Mouse (Mus musculus): Measurements from ENCODE around the gene Zfp36. TPM values are rescaled to one million over a fixed set of nuclear protein-coding genes. Genes with fewer than 3 reads are reported as not detected.

The Zfp36 gene
- total and polyA plus RNA-seq, 2 experiments from 2014 or later: 13.6 to 19.2 TPM

DNA sequence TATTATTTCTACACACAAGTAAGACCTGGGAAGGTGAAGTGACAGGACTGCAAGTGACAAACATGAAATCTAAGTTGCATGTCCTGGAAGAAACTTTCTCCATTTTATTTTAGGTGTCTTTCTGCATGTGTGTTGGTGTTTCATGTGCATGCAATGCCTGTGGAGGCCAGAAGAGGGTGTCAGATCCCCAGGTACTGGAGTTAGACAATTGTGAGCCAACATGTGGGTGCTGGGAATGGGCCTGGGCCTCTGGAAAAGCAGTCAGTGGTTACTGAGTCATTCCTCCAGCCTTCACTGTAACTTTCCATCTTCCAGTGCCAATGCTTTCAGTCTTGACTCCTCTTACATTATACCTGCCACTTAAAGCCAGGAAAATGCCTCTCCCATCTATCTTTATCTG lies 37.3 kb upstream of the Zfp36 start:
- no peak for TF ChIP-seq EP300 (IDR thresholded peaks at IDR 0.05; ENCODE audit: low read depth)
- no peak for TF ChIP-seq CTCF (IDR thresholded peaks at IDR 0.05; ENCODE audit: low read depth)
- Histone ChIP-seq H3K4me1 (ENCODE audit: control insufficient read depth, insufficient read depth) (peaks cover 12% of the 10 kb centered on the region; the same call in 1 of the 2 replicates), H3K27me3 (ENCODE audit: control insufficient read depth, insufficient read depth, low read length) (no peaks in the 10 kb centered on the region), H3K27ac (ENCODE audit: low read depth) (peak overlapping the region; percentile 53; the same call in 1 of the 2 replicates), H3K4me3 (ENCODE audit: low read depth, low read length) (no peak overlapping the region), H3K36me3 (replicated peaks; ENCODE audit: control insufficient read depth, insufficient read depth, low read length) (peaks cover 68% of the 10 kb centered on the region), H3K9me3 (replicated peaks; ENCODE audit: control insufficient read depth, low read length) (no peaks in the 10 kb centered on the region), H3K9ac (replicated peaks; ENCODE audit: low read depth, low read length) (no peak overlapping the region), H3K4me2 (ENCODE audit: low read depth, low read length) (no peak overlapping the region)
- no peak for ATAC-seq (ENCODE audit: insufficient read depth, low read depth)
- no peak for DNase-seq (ENCODE audit: low spot score)

GRCm38 (mm10) chr7:28412826-28413225 lies 32.8 kb upstream of the Zfp36 start:
- DNase-seq (ENCODE audit: low spot score): no peak
- no peak for ATAC-seq (ENCODE audit: insufficient read depth, low read depth)
- Histone ChIP-seq H3K4me3 (ENCODE audit: low read depth, low read length) (no peak overlapping the region), H3K27me3 (ENCODE audit: control insufficient read depth, insufficient read depth, low read length) (no peaks in the 10 kb centered on the region), H3K27ac (ENCODE audit: low read depth) (no peak overlapping the region), H3K9me3 (replicated peaks; ENCODE audit: control insufficient read depth, low read length) (no peaks in the 10 kb centered on the region), H3K9ac (replicated peaks; ENCODE audit: low read depth, low read length) (no peak overlapping the region), H3K36me3 (replicated peaks; ENCODE audit: control insufficient read depth, insufficient read depth, low read length) (peaks cover 55% of the 10 kb centered on the region), H3K4me2 (ENCODE audit: low read depth, low read length) (no peak overlapping the region), H3K4me1 (ENCODE audit: control insufficient read depth, insufficient read depth) (peaks cover 19% of the 10 kb centered on the region; the same call in 1 of the 2 replicates)
- TF ChIP-seq CTCF (IDR thresholded peaks at IDR 0.05; ENCODE audit: low read depth): no peak
- no peak for TF ChIP-seq EP300 (IDR thresholded peaks at IDR 0.05; ENCODE audit: low read depth)
- 53% methylated on average over 4 of the region's 4 CpGs for WGBS

- H3K4me2 ChIP-seq (ENCODE audit: low read depth, low read length): no peak overlapping the region
- no peaks in the 10 kb centered on the region for H3K27me3 ChIP-seq (ENCODE audit: control insufficient read depth, insufficient read depth, low read length)
- no peak overlapping the region for H3K4me3 ChIP-seq (ENCODE audit: low read depth, low read length)
- DNase-seq (ENCODE audit: low spot score) (peak; percentile 44), ATAC-seq (ENCODE audit: insufficient read depth, low read depth) (peak; percentile 59)
- H3K9ac ChIP-seq (replicated peaks; ENCODE audit: low read depth, low read length): no peak overlapping the region
- peaks cover 19% of the 10 kb centered on the region; the same call in 1 of the 2 replicates for H3K4me1 ChIP-seq (ENCODE audit: control insufficient read depth, insufficient read depth)
- no peaks in the 10 kb centered on the region for H3K9me3 ChIP-seq (replicated peaks; ENCODE audit: control insufficient read depth, low read length)
- peak overlapping the region; percentile 80 for H3K27ac ChIP-seq (ENCODE audit: low read depth)
- H3K36me3 ChIP-seq (replicated peaks; ENCODE audit: control insufficient read depth, insufficient read depth, low read length): peaks cover 62% of the 10 kb centered on the region
- TF ChIP-seq EP300 (IDR thresholded peaks at IDR 0.05; ENCODE audit: low read depth) (no peak), CTCF (IDR thresholded peaks at IDR 0.05; ENCODE audit: low read depth) (no peak)
- WGBS: 51% methylated on average over 3 of the region's 3 CpGs
These were observed 30.9 kb upstream of the Zfp36 start for GRCm38 (mm10) chr7:28410841-28411475.

DNA sequence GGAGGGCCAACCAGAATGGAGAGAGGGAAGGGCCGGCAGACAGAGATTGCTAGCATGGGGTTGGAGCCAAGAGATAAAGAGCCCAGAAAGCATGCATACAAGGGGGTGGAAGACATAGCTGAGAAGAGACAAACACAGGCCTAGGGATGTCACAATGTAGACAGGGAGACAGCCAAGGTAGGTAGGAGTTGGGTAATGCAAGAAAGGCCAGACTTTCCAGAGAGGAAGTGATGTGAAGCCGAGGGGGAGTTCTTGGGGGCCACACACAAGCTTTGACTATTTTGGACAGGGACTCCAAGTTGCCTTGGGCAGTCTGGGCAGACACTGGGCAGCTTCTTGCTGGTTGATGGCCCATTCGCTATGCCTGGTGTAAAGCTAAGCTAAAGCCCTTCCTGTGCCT lies 21.9 kb upstream of the Zfp36 start:
- Histone ChIP-seq H3K4me3 (ENCODE audit: low read depth, low read length) (no peak overlapping the region), H3K27me3 (ENCODE audit: control insufficient read depth, insufficient read depth, low read length) (no peaks in the 10 kb centered on the region), H3K27ac (ENCODE audit: low read depth) (no peak overlapping the region), H3K9ac (replicated peaks; ENCODE audit: low read depth, low read length) (no peak overlapping the region), H3K4me2 (ENCODE audit: low read depth, low read length) (no peak overlapping the region), H3K9me3 (replicated peaks; ENCODE audit: control insufficient read depth, low read length) (no peaks in the 10 kb centered on the region), H3K36me3 (replicated peaks; ENCODE audit: control insufficient read depth, insufficient read depth, low read length) (peaks cover 85% of the 10 kb centered on the region), H3K4me1 (ENCODE audit: control insufficient read depth, insufficient read depth) (no peaks in the 10 kb centered on the region)
- TF ChIP-seq CTCF (IDR thresholded peaks at IDR 0.05; ENCODE audit: low read depth) (no peak), EP300 (IDR thresholded peaks at IDR 0.05; ENCODE audit: low read depth) (no peak)
- 71% methylated on average over 3 of the region's 3 CpGs for WGBS
- ATAC-seq (ENCODE audit: insufficient read depth, low read depth) (no peak), DNase-seq (ENCODE audit: low spot score) (no peak)

DNA sequence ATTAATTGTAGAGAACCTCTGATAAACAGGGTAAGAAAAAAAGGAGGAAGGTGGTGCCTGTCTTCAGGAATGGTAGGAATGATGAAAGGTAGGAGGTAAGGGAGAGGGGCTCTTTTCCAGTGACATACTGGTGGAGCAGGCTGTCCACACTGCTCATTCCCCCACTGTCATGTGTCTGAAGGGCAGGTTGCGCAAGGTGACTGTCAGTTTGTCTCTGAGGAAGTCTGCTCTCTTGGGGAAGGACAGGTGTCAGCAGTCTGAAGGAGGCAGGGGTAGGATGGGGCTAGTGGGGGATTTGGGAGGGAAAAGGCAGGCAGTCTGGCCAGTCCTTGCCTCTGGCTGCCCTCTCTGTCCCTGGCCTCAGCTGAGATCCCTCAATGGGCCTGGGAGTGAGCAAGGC lies 21.0 kb upstream of the Zfp36 start:
- DNase-seq (ENCODE audit: low spot score) (no peak), ATAC-seq (ENCODE audit: insufficient read depth, low read depth) (no peak)
- peaks cover 85% of the 10 kb centered on the region for H3K36me3 ChIP-seq (replicated peaks; ENCODE audit: control insufficient read depth, insufficient read depth, low read length)
- WGBS: 100% methylated on average over 1 of the region's 1 CpGs
- H3K4me3 ChIP-seq (ENCODE audit: low read depth, low read length): no peak overlapping the region
- H3K27ac ChIP-seq (ENCODE audit: low read depth): no peak overlapping the region
- H3K9ac ChIP-seq (replicated peaks; ENCODE audit: low read depth, low read length): no peak overlapping the region
- TF ChIP-seq EP300 (IDR thresholded peaks at IDR 0.05; ENCODE audit: low read depth) (no peak), CTCF (IDR thresholded peaks at IDR 0.05; ENCODE audit: low read depth) (no peak)
- H3K4me2 ChIP-seq (ENCODE audit: low read depth, low read length): no peak overlapping the region
- no peaks in the 10 kb centered on the region for H3K9me3 ChIP-seq (replicated peaks; ENCODE audit: control insufficient read depth, low read length)
- H3K27me3 ChIP-seq (ENCODE audit: control insufficient read depth, insufficient read depth, low read length): no peaks in the 10 kb centered on the region
- H3K4me1 ChIP-seq (ENCODE audit: control insufficient read depth, insufficient read depth): no peaks in the 10 kb centered on the region

Measured in heart, postnatal 0 days (tissue).